28 mouse cellular contexts compared by ENCODE assay signal in the genomic region with DNA sequence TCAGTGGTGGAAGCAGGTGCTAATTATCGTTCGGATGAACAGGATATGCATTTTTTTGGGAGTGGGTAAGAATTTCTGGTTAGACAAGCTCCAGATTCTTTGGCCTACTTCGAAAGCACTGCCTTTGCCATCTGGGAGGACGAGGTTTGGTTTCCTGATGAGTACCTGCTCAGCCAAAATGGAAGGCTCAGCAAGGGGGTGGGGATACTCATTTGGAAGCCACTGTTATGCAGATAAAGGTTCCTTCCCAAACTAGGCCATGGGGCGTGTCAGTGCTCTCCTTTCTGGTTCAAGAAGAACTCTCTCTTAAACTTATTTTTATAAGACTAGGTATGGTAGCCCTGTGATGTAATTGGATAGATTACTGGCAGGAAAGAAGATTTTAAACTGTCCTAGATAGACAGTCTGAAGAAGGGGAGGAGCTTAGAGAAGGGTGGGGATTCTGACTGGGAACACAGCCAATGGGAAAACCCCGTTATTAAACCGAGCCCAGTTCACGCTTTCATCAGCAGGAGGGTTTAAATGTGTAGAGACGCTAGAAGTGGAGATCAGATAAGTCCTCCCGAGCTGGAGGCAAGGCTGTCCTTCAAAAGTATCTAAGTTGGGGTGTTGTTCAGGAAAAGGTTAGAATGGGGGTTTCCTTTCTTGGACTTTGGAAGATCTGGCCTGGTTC.
DNase-seq lines count a peak whose midpoint lies in the region; ATAC-seq lines count a peak whose summit lies in the region.
"Had no signal": no experiment of that assay in that cellular context is flagged by ENCODE, and none has a peak within 500 bp of the region (broad histone marks: within the 10 kb centered on the region; RNA-seq: fewer than 3 reads in every experiment).

No protein-coding gene starts in this region.

- H3K9ac ChIP-seq in intestine, embryonic 14.5 days (ENCODE audit: low read length) = no peak overlapping the region
- no peak overlapping the region for H3K9ac ChIP-seq in intestine, embryonic 16.5 days (ENCODE audit: low read depth, low read length)
- no peak overlapping the region for H3K9ac ChIP-seq in midbrain, embryonic 16.5 days (ENCODE audit: low read depth, low read length)
- H3K9ac ChIP-seq: embryonic facial prominence, embryonic 13.5 days; heart, embryonic 12.5 days; hindbrain, embryonic 12.5 days; lung, embryonic 15.5 days; midbrain, embryonic 15.5 days; neural tube, embryonic 13.5 days had no signal

- H3K27me3 ChIP-seq in intestine, embryonic 14.5 days (replicated peaks; ENCODE audit: control insufficient read depth, insufficient read depth, low read length) = no peaks in the 10 kb centered on the region
- H3K27me3 ChIP-seq in intestine, embryonic 16.5 days (replicated peaks; ENCODE audit: control insufficient read depth, insufficient read depth, low read length) = no peaks in the 10 kb centered on the region
- H3K27me3 ChIP-seq in midbrain, embryonic 16.5 days (ENCODE audit: control insufficient read depth, insufficient read depth, low read depth, low read length) = no peaks in the 10 kb centered on the region
- H3K27me3 ChIP-seq: CH12.LX; embryonic facial prominence, embryonic 13.5 days; heart, embryonic 12.5 days; hindbrain, embryonic 12.5 days; lung, embryonic 15.5 days; midbrain, embryonic 15.5 days; neural tube, embryonic 13.5 days had no signal

- no peak overlapping the region for H3K27ac ChIP-seq in intestine, embryonic 14.5 days (ENCODE audit: low read depth)
- no peak overlapping the region for H3K27ac ChIP-seq in intestine, embryonic 16.5 days (ENCODE audit: low read length)
- H3K27ac ChIP-seq in midbrain, embryonic 16.5 days (ENCODE audit: low read length) = no peak overlapping the region
- H3K27ac ChIP-seq: embryonic facial prominence, embryonic 13.5 days; forebrain, embryonic 10.5 days; hindbrain, embryonic 12.5 days; left cerebral cortex, adult 2 months; lung, embryonic 15.5 days; midbrain, embryonic 15.5 days; neural tube, embryonic 13.5 days had no signal

- ATAC-seq in intestine, embryonic 14.5 days (replicated peaks; ENCODE audit: low FRiP score, low TSS enrichment, low read depth) = no peak
- no peak for ATAC-seq in intestine, embryonic 16.5 days
- 0 out of 2 replicates have a peak, but pooled peaks have one; percentile 16 for ATAC-seq in common myeloid progenitor, adult 5-6 weeks (replicated peaks; ENCODE audit: low read depth, poor library complexity, severe bottlenecking)
- ATAC-seq in megakaryocyte progenitor cell, adult 5-6 weeks (replicated peaks; ENCODE audit: poor library complexity) = peak; percentile 43
- ATAC-seq in midbrain, embryonic 16.5 days = no peak
- ATAC-seq: midbrain, embryonic 15.5 days had no signal

- no peaks in the 10 kb centered on the region for H3K4me1 ChIP-seq in intestine, embryonic 14.5 days (replicated peaks; ENCODE audit: control insufficient read depth, insufficient read depth, low read length)
- no peaks in the 10 kb centered on the region for H3K4me1 ChIP-seq in intestine, embryonic 16.5 days (ENCODE audit: control insufficient read depth, insufficient read depth, low read length)
- 0 out of 2 replicates have a peak, but pooled peaks cover 2% of the 10 kb centered on the region for H3K4me1 ChIP-seq in midbrain, embryonic 16.5 days (ENCODE audit: control insufficient read depth, insufficient read depth, low read length)
- H3K4me1 ChIP-seq: hindbrain, embryonic 12.5 days; lung, embryonic 15.5 days; midbrain, embryonic 15.5 days had no signal

- H3K9me3 ChIP-seq in intestine, embryonic 14.5 days (ENCODE audit: control insufficient read depth, low read length) = no peaks in the 10 kb centered on the region
- no peaks in the 10 kb centered on the region for H3K9me3 ChIP-seq in intestine, embryonic 16.5 days (ENCODE audit: control insufficient read depth, low read length)
- no peaks in the 10 kb centered on the region for H3K9me3 ChIP-seq in midbrain, embryonic 16.5 days (replicated peaks; ENCODE audit: control insufficient read depth, low read length, poor library complexity, severe bottlenecking)
- H3K9me3 ChIP-seq: embryonic facial prominence, embryonic 13.5 days; forebrain, embryonic 10.5 days; heart, embryonic 12.5 days; hindbrain, embryonic 12.5 days; lung, embryonic 15.5 days; midbrain, embryonic 15.5 days; neural tube, embryonic 13.5 days had no signal

- no peak overlapping the region for H3K4me3 ChIP-seq in intestine, embryonic 14.5 days (ENCODE audit: low read depth, low read length)
- H3K4me3 ChIP-seq in intestine, embryonic 16.5 days (ENCODE audit: low read length) = no peak overlapping the region
- H3K4me3 ChIP-seq in midbrain, embryonic 16.5 days (ENCODE audit: low read depth, low read length) = no peak overlapping the region
- H3K4me3 ChIP-seq: embryonic facial prominence, embryonic 13.5 days; forebrain, embryonic 10.5 days; heart, embryonic 12.5 days; hindbrain, embryonic 12.5 days; left cerebral cortex, adult 2 months; lung, embryonic 15.5 days; midbrain, embryonic 15.5 days; myocyte; neural tube, embryonic 13.5 days had no signal

- WGBS in intestine, embryonic 14.5 days = 89% methylated on average over 10 of the region's 10 CpGs
- 89% methylated on average over 10 of the region's 10 CpGs for WGBS in intestine, embryonic 16.5 days
- 87% methylated on average over 10 of the region's 10 CpGs for WGBS in midbrain, embryonic 16.5 days

- peak; percentile 35 for DNase-seq in intestine, embryonic 14.5 days (ENCODE audit: low spot score)
- DNase-seq in MEL-GATA-1-ER (ENCODE audit: extremely low read depth, low read depth) = peak; percentile 25
- no peak for DNase-seq in spleen, postnatal 10 days (ENCODE audit: low spot score in 2 of 2)
- DNase-seq in thymus, postnatal 0 days (ENCODE audit: low spot score) = no peak
- DNase-seq: adrenal gland, adult 2 months; B cell, adult 2 months; cerebellum, adult 18-20 months; heart, postnatal 14 days; kidney, adult 2 months; kidney, postnatal 10 days; left cerebral cortex, postnatal 4 days; lung, postnatal 36 days; retina, postnatal 1 day; thymus, postnatal 4 days had no signal

- H3K36me3 ChIP-seq in intestine, embryonic 14.5 days (ENCODE audit: control insufficient read depth, insufficient read depth, low read length) = no peaks in the 10 kb centered on the region
- H3K36me3 ChIP-seq in intestine, embryonic 16.5 days (ENCODE audit: control insufficient read depth, insufficient read depth, low read length) = no peaks in the 10 kb centered on the region
- H3K36me3 ChIP-seq in midbrain, embryonic 16.5 days (ENCODE audit: control insufficient read depth, insufficient read depth, low read length) = no peaks in the 10 kb centered on the region
- H3K36me3 ChIP-seq: embryonic facial prominence, embryonic 13.5 days; forebrain, embryonic 10.5 days; heart, embryonic 12.5 days; hindbrain, embryonic 12.5 days; lung, embryonic 15.5 days; midbrain, embryonic 15.5 days; neural tube, embryonic 13.5 days had no signal

- no peak overlapping the region for H3K4me2 ChIP-seq in intestine, embryonic 14.5 days (ENCODE audit: low read length)
- H3K4me2 ChIP-seq in intestine, embryonic 16.5 days (ENCODE audit: low read depth, low read length) = no peak overlapping the region
- H3K4me2 ChIP-seq in midbrain, embryonic 16.5 days (ENCODE audit: low read length) = no peak overlapping the region
- H3K4me2 ChIP-seq: embryonic facial prominence, embryonic 13.5 days; heart, embryonic 12.5 days; hindbrain, embryonic 12.5 days; lung, embryonic 15.5 days; midbrain, embryonic 15.5 days; neural tube, embryonic 13.5 days had no signal

Comparison
In these comparisons a context has a peak if more than half of its experiments do, and no peak if none do; other contexts are left out.
1. ATAC-seq: peak in common myeloid progenitor, adult 5-6 weeks (single experiment) and megakaryocyte progenitor cell, adult 5-6 weeks (single experiment); none in intestine, embryonic 14.5 days (single experiment), intestine, embryonic 16.5 days (single experiment) and midbrain, embryonic 16.5 days (single experiment).
2. DNase-seq: peak in intestine, embryonic 14.5 days (single experiment) and MEL-GATA-1-ER (single experiment); none in spleen, postnatal 10 days (0 of 2) and thymus, postnatal 0 days (single experiment).